Mouse (Mus musculus): ENCODE measurements around the gene Cetn4. TPM values are rescaled to one million over a fixed set of nuclear protein-coding genes. Genes with fewer than 3 reads are reported as not detected.

Gene Cetn4
- under 1 TPM in 1 of 2 experiments, not detected in 1; 0.26 TPM for total RNA-seq (2023)

GRCm38 (mm10) chr3:37312370-37312941 is at the start of gene Cetn4, which contains the start of gene Bbs12:
TSS of gene Cetn4 (minus strand) at chr3:37312708.
TSS of gene Bbs12 (plus strand) at chr3:37312554.

GRCm38 (mm10) chr3:37348221-37349165 is 36.0 kb upstream of the Cetn4 start, which contains the start of gene Fgf2:
TSS of gene Fgf2 (plus strand) at chr3:37348346.

Other genes starting within 250 kb of the Cetn4 start
- not detected for gene Adad1, start 249.2 kb downstream of the Cetn4 start, total RNA-seq (2023)
- not detected for gene Il2, start 186.7 kb downstream of the Cetn4 start, total RNA-seq (2023)
- gene Il21, start 80.1 kb downstream of the Cetn4 start, total RNA-seq (2023): not detected
- 1 to 10 TPM; 1.6 to 2.7 TPM for gene Bbs12, start 154 bp downstream of the Cetn4 start, total RNA-seq (2023)
- gene Fgf2, start 35.6 kb upstream of the Cetn4 start, total RNA-seq (2023): not detected
- gene Spata5, start 107.2 kb upstream of the Cetn4 start, total RNA-seq (2023): 10 to 100 TPM; 91.0 to 95.1 TPM
- 10 to 100 TPM; 15.3 to 27.8 TPM for gene Nudt6, start 107.5 kb upstream of the Cetn4 start, total RNA-seq (2023)